Mouse (Mus musculus) heart, embryonic 10.5 days (tissue): Measurements from ENCODE around the gene Fer1l5. TPM values are rescaled to one million over a fixed set of nuclear protein-coding genes. Genes with fewer than 3 reads are reported as not detected.

Experiments
- DNase-seq: peaks from one replicate; pipeline ENCODE4 v3.0.0-alpha.2; 2017; ENCODE audit warnings: low spot score
- H3K27ac ChIP-seq: fragments of 300-500 bp; sonication (generic); 2 replicates; pipeline ENCODE4 v1.5.1; 2016; ENCODE audit warnings: mild to moderate bottlenecking
- H3K27me3 ChIP-seq: fragments of 300-500 bp; sonication (generic); 2 replicates; pipeline ENCODE4 v1.6.1; 2016; ENCODE audit warnings: mild to moderate bottlenecking; ENCODE audit not compliant: poor library complexity, insufficient read depth, severe bottlenecking
- H3K36me3 ChIP-seq: fragments of 300-500 bp; sonication (generic); 2 replicates; pipeline ENCODE4 v1.6.1; 2016; ENCODE audit warnings: mild to moderate bottlenecking, moderate library complexity
- H3K4me1 ChIP-seq: fragments of 300-500 bp; sonication (generic); 2 replicates; pipeline ENCODE4 v1.6.1; 2016; ENCODE audit warnings: mild to moderate bottlenecking
- H3K4me3 ChIP-seq: fragments of 300-500 bp; sonication (generic); 2 replicates; pipeline ENCODE4 v1.5.1; 2016; ENCODE audit warnings: mild to moderate bottlenecking, moderate library complexity
- H3K9me3 ChIP-seq: fragments of 300-500 bp; sonication (generic); 2 replicates; pipeline ENCODE4 v1.6.1; 2016; ENCODE audit warnings: mild to moderate bottlenecking, moderate library complexity
- WGBS: fragments of 180-500 bp; shearing (Covaris S2); methylation state at CpG from one replicate; pipeline ENCODE4 v1.1.7; 2016; 5-methylcytosine and 5-hydroxymethylcytosine counted together
- polyA plus RNA-seq: library from polyadenylated mRNA; unstranded; fragments of >200 nt; fragmentation: Nextera tagmentation; extraction: Ambion mirVana; gene quantifications from 2 replicates; pipeline ENCODE4 v1.2.1, GENCODE M21; 2016

Gene Fer1l5
- polyA plus RNA-seq, 1 experiment from 2014 or later, result 1.3 TPM

- Histone ChIP-seq H3K27ac (peak overlapping the region; percentile 99), H3K4me3 (peak overlapping the region; percentile 95), H3K9me3 (no peaks in the 10 kb centered on the region), H3K27me3 (no peaks in the 10 kb centered on the region), H3K4me1 (peaks cover 14% of the 10 kb centered on the region; the same call in 1 of the 2 replicates), H3K36me3 (peaks cover 31% of the 10 kb centered on the region)
- no peak for DNase-seq
- 5% methylated on average over 54 of the region's 55 CpGs for WGBS
These were observed 3.8 kb upstream of the Fer1l5 start for GRCm38 (mm10) chr1:36368112-36368968.

- Histone ChIP-seq H3K36me3 (peaks cover 23% of the 10 kb centered on the region), H3K27me3 (0 out of 2 replicates have a peak, but pooled peaks cover 3% of the 10 kb centered on the region), H3K27ac (peak within 1 kb of the TSS; percentile 99), H3K4me1 (peaks cover 14% of the 10 kb centered on the region; the same call in 1 of the 2 replicates), H3K4me3 (peak within 1 kb of the TSS; percentile 95), H3K9me3 (no peaks in the 10 kb centered on the region)
- 3% methylated on average over 61 of the region's 61 CpGs for WGBS
- DNase-seq, result peak; percentile 94
These were observed 3.0 kb upstream of the Fer1l5 start, which contains the start of gene Kansl3 for GRCm38 (mm10) chr1:36368969-36369645. Gene Kansl3 (minus strand): TSS chr1:36369181.

GRCm38 (mm10) chr1:36370918-36371317 is 1.2 kb upstream of the Fer1l5 start:
- H3K36me3 ChIP-seq, result peaks cover 7% of the 10 kb centered on the region
- H3K4me1 ChIP-seq, result peaks cover 14% of the 10 kb centered on the region; the same call in 1 of the 2 replicates
- no peak overlapping the region for H3K27ac ChIP-seq
- WGBS, result 84% methylated on average over 6 of the region's 6 CpGs
- no peaks in the 10 kb centered on the region for H3K9me3 ChIP-seq
- H3K27me3 ChIP-seq, result 0 out of 2 replicates have a peak, but pooled peaks cover 8% of the 10 kb centered on the region
- no peak overlapping the region for H3K4me3 ChIP-seq
- no peak for DNase-seq

- Histone ChIP-seq H3K27me3 (0 out of 2 replicates have a peak, but pooled peaks cover 7% of the 10 kb centered on the region), H3K27ac (no peak overlapping the region), H3K4me3 (no peak overlapping the region), H3K4me1 (no peaks in the 10 kb centered on the region), H3K36me3 (no peaks in the 10 kb centered on the region), H3K9me3 (no peaks in the 10 kb centered on the region)
- no peak for DNase-seq
- 58% methylated on average over 6 of the region's 6 CpGs for WGBS
These were observed 6.8 kb downstream of the Fer1l5 start for GRCm38 (mm10) chr1:36378880-36379279.

- Histone ChIP-seq H3K36me3 (no peaks in the 10 kb centered on the region), H3K4me3 (no peak overlapping the region), H3K9me3 (no peaks in the 10 kb centered on the region), H3K27me3 (no peaks in the 10 kb centered on the region), H3K4me1 (no peaks in the 10 kb centered on the region), H3K27ac (no peak overlapping the region)
- DNase-seq, result no peak
- 70% methylated on average over 4 of the region's 4 CpGs for WGBS
These were observed 7.5 kb downstream of the Fer1l5 start for GRCm38 (mm10) chr1:36379582-36379981.

- Histone ChIP-seq H3K36me3 (no peaks in the 10 kb centered on the region), H3K9me3 (no peaks in the 10 kb centered on the region), H3K27ac (no peak overlapping the region), H3K4me1 (peaks cover 8% of the 10 kb centered on the region; the same call in 1 of the 2 replicates), H3K4me3 (no peak overlapping the region), H3K27me3 (no peaks in the 10 kb centered on the region)
- no peak for DNase-seq
- 24% methylated on average over 6 of the region's 6 CpGs for WGBS
These were observed 24.9 kb downstream of the Fer1l5 start for GRCm38 (mm10) chr1:36397041-36397440.

GRCm38 (mm10) chr1:36401509-36401908 is 29.4 kb downstream of the Fer1l5 start:
- DNase-seq, result no peak
- WGBS, result 77% methylated on average over 4 of the region's 4 CpGs
- Histone ChIP-seq H3K36me3 (no peaks in the 10 kb centered on the region), H3K27ac (no peak overlapping the region), H3K4me3 (no peak overlapping the region), H3K9me3 (no peaks in the 10 kb centered on the region), H3K27me3 (no peaks in the 10 kb centered on the region), H3K4me1 (no peaks in the 10 kb centered on the region)

GRCm38 (mm10) chr1:36404531-36404930 is 32.4 kb downstream of the Fer1l5 start:
- no peaks in the 10 kb centered on the region for H3K27me3 ChIP-seq
- WGBS, result 76% methylated on average over 6 of the region's 6 CpGs
- no peak overlapping the region for H3K27ac ChIP-seq
- no peak for DNase-seq
- no peaks in the 10 kb centered on the region for H3K4me1 ChIP-seq
- H3K9me3 ChIP-seq, result no peaks in the 10 kb centered on the region
- no peaks in the 10 kb centered on the region for H3K36me3 ChIP-seq
- H3K4me3 ChIP-seq, result no peak overlapping the region

- H3K36me3 ChIP-seq, result peaks cover 91% of the 10 kb centered on the region
- 96% methylated on average over 2 of the region's 2 CpGs for WGBS
- H3K4me3 ChIP-seq, result no peak overlapping the region
- DNase-seq, result no peak
- H3K4me1 ChIP-seq, result no peaks in the 10 kb centered on the region
- H3K9me3 ChIP-seq, result no peaks in the 10 kb centered on the region
- no peak overlapping the region for H3K27ac ChIP-seq
- H3K27me3 ChIP-seq, result no peaks in the 10 kb centered on the region
These were observed 57.4 kb downstream of the Fer1l5 start for GRCm38 (mm10) chr1:36429511-36429910.

- Histone ChIP-seq H3K4me3 (no peak overlapping the region), H3K36me3 (peaks cover 90% of the 10 kb centered on the region), H3K4me1 (no peaks in the 10 kb centered on the region), H3K27ac (no peak overlapping the region), H3K27me3 (no peaks in the 10 kb centered on the region), H3K9me3 (no peaks in the 10 kb centered on the region)
- 77% methylated on average over 4 of the region's 4 CpGs for WGBS
- DNase-seq, result no peak
These were observed 60.9 kb downstream of the Fer1l5 start for GRCm38 (mm10) chr1:36432999-36433398.

- H3K27ac ChIP-seq, result no peak overlapping the region
- peaks cover 90% of the 10 kb centered on the region for H3K36me3 ChIP-seq
- no peak overlapping the region for H3K4me3 ChIP-seq
- H3K27me3 ChIP-seq, result no peaks in the 10 kb centered on the region
- no peaks in the 10 kb centered on the region for H3K9me3 ChIP-seq
- WGBS, result 90% methylated on average over 3 of the region's 3 CpGs
- no peaks in the 10 kb centered on the region for H3K4me1 ChIP-seq
- no peak for DNase-seq
These were observed 61.5 kb downstream of the Fer1l5 start for GRCm38 (mm10) chr1:36433616-36434015.

GRCm38 (mm10) chr1:36435071-36435470 is 63.0 kb downstream of the Fer1l5 start:
- no peaks in the 10 kb centered on the region for H3K9me3 ChIP-seq
- peaks cover 95% of the 10 kb centered on the region for H3K36me3 ChIP-seq
- no peak overlapping the region for H3K4me3 ChIP-seq
- H3K27ac ChIP-seq, result no peak overlapping the region
- H3K4me1 ChIP-seq, result no peaks in the 10 kb centered on the region
- H3K27me3 ChIP-seq, result no peaks in the 10 kb centered on the region
- no peak for DNase-seq
- 72% methylated on average over 4 of the region's 4 CpGs for WGBS

- WGBS, result 98% methylated on average over 6 of the region's 6 CpGs
- no peaks in the 10 kb centered on the region for H3K4me1 ChIP-seq
- H3K36me3 ChIP-seq, result peaks cover 89% of the 10 kb centered on the region
- H3K4me3 ChIP-seq, result no peak overlapping the region
- DNase-seq, result no peak
- H3K27me3 ChIP-seq, result no peaks in the 10 kb centered on the region
- H3K27ac ChIP-seq, result no peak overlapping the region
- no peaks in the 10 kb centered on the region for H3K9me3 ChIP-seq
These were observed 64.4 kb downstream of the Fer1l5 start for GRCm38 (mm10) chr1:36436515-36436914.
